Comparison of ENCODE assay signal across 9 mouse cellular contexts in genomic region chr9:44637551-44638169, GRCm38 (mm10). TPM values are rescaled to one million over a fixed set of nuclear protein-coding genes. Genes with fewer than 3 reads are reported as not detected.
DNase-seq lines count a peak whose midpoint lies in the region; ATAC-seq lines count a peak whose summit lies in the region.
"Had no signal": no experiment of that assay in that cellular context is flagged by ENCODE, and none has a peak within 500 bp of the region (broad histone marks: within the 10 kb centered on the region; RNA-seq: fewer than 3 reads in every experiment).

No protein-coding gene starts in this region.

- H3K9ac ChIP-seq in liver, embryonic 13.5 days, result no peak overlapping the region
- no peak overlapping the region for H3K9ac ChIP-seq in liver, embryonic 12.5 days
- no peak overlapping the region for H3K9ac ChIP-seq in embryonic facial prominence, embryonic 14.5 days (ENCODE audit: low read depth, low read length)
- H3K9ac ChIP-seq: neural tube, embryonic 13.5 days had no signal

- H3K9me3 ChIP-seq in liver, embryonic 13.5 days (replicated peaks), result no peaks in the 10 kb centered on the region
- no peaks in the 10 kb centered on the region for H3K9me3 ChIP-seq in liver, embryonic 12.5 days (replicated peaks)
- H3K9me3 ChIP-seq in embryonic facial prominence, embryonic 14.5 days (ENCODE audit: control insufficient read depth, low read length), result no peaks in the 10 kb centered on the region
- H3K9me3 ChIP-seq: neural tube, embryonic 13.5 days had no signal

- no peaks in the 10 kb centered on the region for H3K27me3 ChIP-seq in liver, embryonic 13.5 days
- H3K27me3 ChIP-seq in liver, embryonic 12.5 days (replicated peaks), result no peaks in the 10 kb centered on the region
- H3K27me3 ChIP-seq in embryonic facial prominence, embryonic 14.5 days (replicated peaks; ENCODE audit: control insufficient read depth, insufficient read depth, low read length), result no peaks in the 10 kb centered on the region
- H3K27me3 ChIP-seq: neural tube, embryonic 13.5 days had no signal

- H3K27ac ChIP-seq in liver, embryonic 13.5 days, result no peak overlapping the region
- H3K27ac ChIP-seq in liver, embryonic 12.5 days, result no peak overlapping the region
- no peak overlapping the region for H3K27ac ChIP-seq in embryonic facial prominence, embryonic 14.5 days (replicated peaks; ENCODE audit: low read depth, low read length)
- H3K27ac ChIP-seq: neural tube, embryonic 13.5 days had no signal

- DNase-seq in liver, embryonic 13.5 days, result no peak
- peak; percentile 53 for DNase-seq in adrenal gland, postnatal 14 days
- peak; percentile 85 for DNase-seq in embryonic facial prominence, embryonic 14.5 days (ENCODE audit: low spot score)
- peak; percentile 72 for DNase-seq in kidney, postnatal 14 days
- no peak for DNase-seq in layer of hippocampus, postnatal 36 days
- DNase-seq in urinary bladder, postnatal 36 days (ENCODE audit: low spot score in 2 of 2), result no peak

- peaks cover 64% of the 10 kb centered on the region for H3K36me3 ChIP-seq in liver, embryonic 13.5 days
- peaks cover 67% of the 10 kb centered on the region for H3K36me3 ChIP-seq in liver, embryonic 12.5 days
- peaks cover 66% of the 10 kb centered on the region for H3K36me3 ChIP-seq in embryonic facial prominence, embryonic 14.5 days (ENCODE audit: control insufficient read depth, insufficient read depth, low read length)

- no peak overlapping the region for H3K4me3 ChIP-seq in liver, embryonic 13.5 days (replicated peaks)
- no peak overlapping the region for H3K4me3 ChIP-seq in liver, embryonic 12.5 days
- no peak overlapping the region for H3K4me3 ChIP-seq in embryonic facial prominence, embryonic 14.5 days (ENCODE audit: low read depth, low read length)
- H3K4me3 ChIP-seq: neural tube, embryonic 13.5 days had no signal

- 61% methylated on average over 15 of the region's 15 CpGs for WGBS in liver, embryonic 13.5 days (ENCODE audit: insufficient replicate concordance)
- 63% methylated on average over 15 of the region's 15 CpGs for WGBS in liver, embryonic 12.5 days (ENCODE audit: insufficient replicate concordance)
- 75% methylated on average over 15 of the region's 15 CpGs for WGBS in embryonic facial prominence, embryonic 14.5 days

- no peak overlapping the region for H3K4me2 ChIP-seq in liver, embryonic 13.5 days
- no peak overlapping the region for H3K4me2 ChIP-seq in liver, embryonic 12.5 days
- H3K4me2 ChIP-seq in embryonic facial prominence, embryonic 14.5 days (ENCODE audit: low read depth, low read length), result no peak overlapping the region
- H3K4me2 ChIP-seq: neural tube, embryonic 13.5 days had no signal

- H3K4me1 ChIP-seq in liver, embryonic 13.5 days (replicated peaks), result no peaks in the 10 kb centered on the region
- peaks cover 6% of the 10 kb centered on the region; the same call in 1 of the 2 replicates for H3K4me1 ChIP-seq in liver, embryonic 12.5 days
- no peaks in the 10 kb centered on the region for H3K4me1 ChIP-seq in embryonic facial prominence, embryonic 14.5 days (ENCODE audit: control insufficient read depth, insufficient read depth, low read length)
- H3K4me1 ChIP-seq: neural tube, embryonic 13.5 days had no signal

- 0 out of 2 replicates have a peak, but pooled peaks have one; percentile 43 for ATAC-seq in liver, embryonic 13.5 days (ENCODE audit: low read depth)
- ATAC-seq in liver, embryonic 12.5 days, result no peak
- peak; percentile 38; the same call in 1 of the 2 replicates for ATAC-seq in embryonic facial prominence, embryonic 14.5 days (ENCODE audit: low read depth)

RNA-seq across cellular contexts. Expression of gene Ddx6, which starts 33.0 kb away (rescaled TPM):
- polyA plus RNA-seq in liver, embryonic 13.5 days (2015; fragmentation: Nextera tagmentation; extraction: Ambion mirVana), result 7.2 and 8.2 TPM in 2 replicates
- 9.3 and 10.0 TPM in 2 replicates for polyA plus RNA-seq in liver, embryonic 12.5 days (2016; fragmentation: Nextera tagmentation; extraction: Ambion mirVana)
- total RNA-seq in adrenal gland, postnatal 14 days (2021), result 122 TPM in 2 replicates
- 16.1 and 18.2 TPM in 2 replicates for polyA plus RNA-seq in embryonic facial prominence, embryonic 14.5 days (2014; fragmentation: Nextera tagmentation; extraction: Ambion mirVana)
- total RNA-seq in layer of hippocampus, postnatal 36 days (2021), result 100 to 1,000 TPM; 133 to 134 TPM

RNA-seq across cellular contexts. Expression of gene Treh, which starts 35.4 kb away (rescaled TPM):
- polyA plus RNA-seq in liver, embryonic 13.5 days (2015; fragmentation: Nextera tagmentation; extraction: Ambion mirVana), result not detected in 2 replicates
- polyA plus RNA-seq in liver, embryonic 12.5 days (2016; fragmentation: Nextera tagmentation; extraction: Ambion mirVana), result not detected in 2 replicates
- not detected in 2 replicates for total RNA-seq in adrenal gland, postnatal 14 days (2021)
- not detected in 2 replicates for polyA plus RNA-seq in embryonic facial prominence, embryonic 14.5 days (2014; fragmentation: Nextera tagmentation; extraction: Ambion mirVana)
- total RNA-seq in layer of hippocampus, postnatal 36 days (2021), result not detected
- total RNA-seq: layer of hippocampus, postnatal 10 days had no signal
- polyA plus RNA-seq: neural tube, embryonic 13.5 days had no signal

Comparison
In these comparisons a context has a peak if more than half of its experiments do, and no peak if none do; other contexts are left out.
1. DNase-seq: peak in adrenal gland, postnatal 14 days (single experiment), embryonic facial prominence, embryonic 14.5 days (single experiment) and kidney, postnatal 14 days (single experiment); none in liver, embryonic 13.5 days (single experiment), layer of hippocampus, postnatal 36 days (0 of 2) and urinary bladder, postnatal 36 days (0 of 2).